Mouse (Mus musculus): ENCODE measurements at regions not wholly inside any gene's neighbourhood (a gene's known extent, or its start where the extent isn't known, plus 50 kb on each side); places are given as distances from the start of the nearest gene placed in this dataset.

- Histone ChIP-seq H3K4me1 (ENCODE audit: control insufficient read depth, insufficient read depth, low read length) (no peaks in the 10 kb centered on the region), H3K4me3 (replicated peaks; ENCODE audit: low read length) (no peak overlapping the region), H3K27me3 (ENCODE audit: control insufficient read depth, insufficient read depth, low read length) (no peaks in the 10 kb centered on the region), H3K9me3 (replicated peaks; ENCODE audit: control insufficient read depth, low read length) (no peaks in the 10 kb centered on the region), H3K4me2 (ENCODE audit: low read depth, low read length) (no peak overlapping the region), H3K36me3 (ENCODE audit: control insufficient read depth, insufficient read depth, low read length) (no peaks in the 10 kb centered on the region), H3K9ac (ENCODE audit: low read length) (no peak overlapping the region), H3K27ac (ENCODE audit: low read length) (no peak overlapping the region)
- WGBS: 54% methylated on average over 6 of the region's 6 CpGs
- no peak for ATAC-seq (ENCODE audit: insufficient read depth, low FRiP score)
These were observed 120.4 kb upstream of the Lyplal1 start for GRCm38 (mm10) chr1:186237556-186237955.

DNA sequence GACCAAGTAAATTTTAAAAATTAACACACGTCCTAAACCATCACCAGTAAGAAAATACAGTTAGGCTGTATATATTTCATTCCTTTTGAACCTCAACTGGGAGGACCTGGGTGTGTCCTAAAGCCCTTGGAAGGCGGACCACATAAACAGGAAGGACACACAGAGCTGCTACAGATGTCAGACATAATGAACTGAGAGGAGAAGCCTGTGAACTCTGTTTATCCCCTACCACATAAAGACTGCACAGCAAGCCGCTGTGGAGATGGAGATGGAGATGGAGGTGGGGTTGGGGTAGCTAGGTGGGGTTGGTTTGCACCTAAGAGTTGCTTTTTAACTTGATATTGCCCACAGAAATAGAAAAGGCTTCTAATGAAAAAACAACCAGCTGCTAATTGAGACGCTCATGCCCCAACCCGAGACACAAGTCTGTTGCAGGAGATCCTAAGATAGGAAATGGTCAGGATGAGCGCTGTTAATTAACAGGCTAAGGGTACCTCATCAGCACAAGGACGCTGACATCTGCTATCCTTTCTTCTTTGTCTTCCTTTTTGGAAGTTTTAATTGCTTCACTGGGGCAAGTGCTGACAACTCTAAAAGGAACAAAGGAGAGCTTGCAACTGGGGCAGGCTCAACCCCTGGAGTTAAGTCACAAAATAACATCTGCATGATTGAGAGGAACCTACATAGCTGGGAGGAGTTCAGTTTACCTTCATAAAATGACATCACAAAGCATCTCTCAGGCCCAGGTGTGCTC is 119.3 kb upstream of the Lyplal1 start:
- Histone ChIP-seq H3K27ac (ENCODE audit: low read length) (no peak overlapping the region), H3K4me1 (ENCODE audit: control insufficient read depth, insufficient read depth, low read length) (no peaks in the 10 kb centered on the region), H3K4me3 (replicated peaks; ENCODE audit: low read length) (no peak overlapping the region), H3K4me2 (ENCODE audit: low read depth, low read length) (no peak overlapping the region), H3K36me3 (ENCODE audit: control insufficient read depth, insufficient read depth, low read length) (no peaks in the 10 kb centered on the region), H3K9ac (ENCODE audit: low read length) (no peak overlapping the region), H3K27me3 (ENCODE audit: control insufficient read depth, insufficient read depth, low read length) (no peaks in the 10 kb centered on the region), H3K9me3 (replicated peaks; ENCODE audit: control insufficient read depth, low read length) (no peaks in the 10 kb centered on the region)
- ATAC-seq (ENCODE audit: insufficient read depth, low FRiP score): no peak
- 67% methylated on average over 7 of the region's 7 CpGs for WGBS

DNA sequence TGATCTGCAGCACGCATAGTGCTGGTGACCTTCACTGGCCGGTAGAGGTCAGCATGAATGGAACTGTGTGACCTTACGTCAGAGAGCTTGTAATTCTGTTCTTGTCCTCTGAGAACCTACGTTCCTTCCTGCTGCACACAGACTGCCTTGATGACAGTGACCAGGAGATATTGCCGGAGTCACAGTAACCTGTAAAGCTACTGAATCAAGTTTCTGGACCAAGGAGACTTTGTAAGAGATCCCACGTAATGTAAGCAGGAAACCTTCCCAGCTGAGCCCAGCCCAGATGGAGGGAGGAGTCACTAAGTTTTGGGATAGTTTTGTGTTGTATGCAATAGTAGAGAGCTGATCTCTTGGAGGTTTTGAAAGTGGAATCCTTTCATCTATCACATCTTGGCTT is 117.4 kb upstream of the Lyplal1 start:
- WGBS: 77% methylated on average over 6 of the region's 6 CpGs
- no peak overlapping the region for H3K4me3 ChIP-seq (replicated peaks; ENCODE audit: low read length)

GRCm38 (mm10) chr1:186230476-186230875 is 113.4 kb upstream of the Lyplal1 start:
- ATAC-seq (ENCODE audit: insufficient read depth, low FRiP score): no peak
- Histone ChIP-seq H3K9me3 (replicated peaks; ENCODE audit: control insufficient read depth, low read length) (no peaks in the 10 kb centered on the region), H3K9ac (ENCODE audit: low read length) (no peak overlapping the region), H3K4me3 (replicated peaks; ENCODE audit: low read length) (no peak overlapping the region), H3K36me3 (ENCODE audit: control insufficient read depth, insufficient read depth, low read length) (no peaks in the 10 kb centered on the region), H3K27ac (ENCODE audit: low read length) (no peak overlapping the region), H3K27me3 (ENCODE audit: control insufficient read depth, insufficient read depth, low read length) (no peaks in the 10 kb centered on the region), H3K4me1 (ENCODE audit: control insufficient read depth, insufficient read depth, low read length) (no peaks in the 10 kb centered on the region), H3K4me2 (ENCODE audit: low read depth, low read length) (no peak overlapping the region)
- WGBS: 69% methylated on average over 5 of the region's 5 CpGs

More for the DNA sequence above, 117.4 kb upstream of the Lyplal1 start:
- no peak for ATAC-seq (ENCODE audit: insufficient read depth, low FRiP score)
- no peak overlapping the region for H3K4me2 ChIP-seq (ENCODE audit: low read depth, low read length)
- no peaks in the 10 kb centered on the region for H3K9me3 ChIP-seq (replicated peaks; ENCODE audit: control insufficient read depth, low read length)
- H3K27ac ChIP-seq (ENCODE audit: low read length): no peak overlapping the region
- no peaks in the 10 kb centered on the region for H3K4me1 ChIP-seq (ENCODE audit: control insufficient read depth, insufficient read depth, low read length)
- H3K9ac ChIP-seq (ENCODE audit: low read length): no peak overlapping the region
- no peaks in the 10 kb centered on the region for H3K36me3 ChIP-seq (ENCODE audit: control insufficient read depth, insufficient read depth, low read length)
- H3K27me3 ChIP-seq (ENCODE audit: control insufficient read depth, insufficient read depth, low read length): no peaks in the 10 kb centered on the region

DNA sequence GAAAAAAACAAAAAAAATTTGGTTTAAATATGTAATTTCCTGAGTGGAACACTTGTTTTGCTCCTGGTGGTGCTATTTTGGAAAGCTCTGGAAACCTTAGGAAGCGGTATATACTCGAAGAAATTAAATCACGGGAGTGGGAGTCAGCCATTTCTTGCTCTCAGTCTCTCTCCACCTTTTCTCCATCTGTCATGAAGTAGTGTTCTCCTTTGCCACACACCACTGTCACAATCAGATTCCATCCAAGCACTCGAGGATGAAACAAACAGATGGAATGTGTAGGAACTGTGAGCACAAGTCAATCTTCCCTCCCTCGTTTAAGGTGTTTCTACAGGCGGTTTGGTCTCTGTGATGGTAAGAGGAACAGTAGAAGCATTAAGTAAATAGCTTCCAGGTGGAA is 112.7 kb upstream of the Lyplal1 start:
- no peaks in the 10 kb centered on the region for H3K27me3 ChIP-seq (ENCODE audit: control insufficient read depth, insufficient read depth, low read length)
- no peak for ATAC-seq (ENCODE audit: insufficient read depth, low FRiP score)

DNA sequence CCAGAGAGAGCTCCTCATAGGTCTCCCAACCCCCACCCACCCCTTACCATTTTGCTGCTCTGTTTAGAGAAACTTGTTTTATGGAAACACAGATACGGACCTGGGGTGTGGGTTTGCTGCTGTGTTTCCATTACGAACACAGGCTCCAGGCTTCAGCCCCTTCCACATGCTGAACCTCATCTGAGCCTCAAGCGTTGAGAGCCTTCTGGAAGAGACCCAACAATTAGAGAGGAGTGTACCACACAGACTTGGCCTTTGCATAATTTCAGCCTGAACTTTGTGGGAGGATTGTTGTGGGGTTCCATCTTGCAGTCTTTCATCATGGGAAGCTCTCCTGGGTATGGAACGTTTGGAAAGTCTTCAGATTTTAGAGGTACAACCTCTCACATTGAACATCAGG is 111.3 kb upstream of the Lyplal1 start:
- no peaks in the 10 kb centered on the region for H3K36me3 ChIP-seq (ENCODE audit: control insufficient read depth, insufficient read depth, low read length)
- no peaks in the 10 kb centered on the region for H3K27me3 ChIP-seq (ENCODE audit: control insufficient read depth, insufficient read depth, low read length)
- no peak overlapping the region for H3K27ac ChIP-seq (ENCODE audit: low read length)
- H3K9ac ChIP-seq (ENCODE audit: low read length): no peak overlapping the region
- no peak overlapping the region for H3K4me3 ChIP-seq (replicated peaks; ENCODE audit: low read length)
- no peak overlapping the region for H3K4me2 ChIP-seq (ENCODE audit: low read depth, low read length)
- no peaks in the 10 kb centered on the region for H3K9me3 ChIP-seq (replicated peaks; ENCODE audit: control insufficient read depth, low read length)
- H3K4me1 ChIP-seq (ENCODE audit: control insufficient read depth, insufficient read depth, low read length): peaks cover 10% of the 10 kb centered on the region
- no peak for ATAC-seq (ENCODE audit: insufficient read depth, low FRiP score)
- WGBS: 70% methylated on average over 4 of the region's 4 CpGs

More for the DNA sequence above, 112.7 kb upstream of the Lyplal1 start:
- WGBS: 79% methylated on average over 6 of the region's 6 CpGs
- no peak overlapping the region for H3K4me2 ChIP-seq (ENCODE audit: low read depth, low read length)
- no peaks in the 10 kb centered on the region for H3K36me3 ChIP-seq (ENCODE audit: control insufficient read depth, insufficient read depth, low read length)
- H3K27ac ChIP-seq (ENCODE audit: low read length): no peak overlapping the region
- no peak overlapping the region for H3K4me3 ChIP-seq (replicated peaks; ENCODE audit: low read length)
- H3K4me1 ChIP-seq (ENCODE audit: control insufficient read depth, insufficient read depth, low read length): no peaks in the 10 kb centered on the region
- H3K9ac ChIP-seq (ENCODE audit: low read length): no peak overlapping the region
- no peaks in the 10 kb centered on the region for H3K9me3 ChIP-seq (replicated peaks; ENCODE audit: control insufficient read depth, low read length)

- WGBS: 45% methylated on average over 5 of the region's 5 CpGs
- Histone ChIP-seq H3K9ac (ENCODE audit: low read length) (no peak overlapping the region), H3K4me3 (replicated peaks; ENCODE audit: low read length) (no peak overlapping the region), H3K4me2 (ENCODE audit: low read depth, low read length) (no peak overlapping the region), H3K27ac (ENCODE audit: low read length) (peak overlapping the region; percentile 29), H3K36me3 (ENCODE audit: control insufficient read depth, insufficient read depth, low read length) (no peaks in the 10 kb centered on the region), H3K9me3 (replicated peaks; ENCODE audit: control insufficient read depth, low read length) (no peaks in the 10 kb centered on the region), H3K27me3 (ENCODE audit: control insufficient read depth, insufficient read depth, low read length) (no peaks in the 10 kb centered on the region), H3K4me1 (ENCODE audit: control insufficient read depth, insufficient read depth, low read length) (peaks cover 10% of the 10 kb centered on the region)
- ATAC-seq (ENCODE audit: insufficient read depth, low FRiP score): no peak
These were observed 107.1 kb upstream of the Lyplal1 start for GRCm38 (mm10) chr1:186224231-186224630.

DNA sequence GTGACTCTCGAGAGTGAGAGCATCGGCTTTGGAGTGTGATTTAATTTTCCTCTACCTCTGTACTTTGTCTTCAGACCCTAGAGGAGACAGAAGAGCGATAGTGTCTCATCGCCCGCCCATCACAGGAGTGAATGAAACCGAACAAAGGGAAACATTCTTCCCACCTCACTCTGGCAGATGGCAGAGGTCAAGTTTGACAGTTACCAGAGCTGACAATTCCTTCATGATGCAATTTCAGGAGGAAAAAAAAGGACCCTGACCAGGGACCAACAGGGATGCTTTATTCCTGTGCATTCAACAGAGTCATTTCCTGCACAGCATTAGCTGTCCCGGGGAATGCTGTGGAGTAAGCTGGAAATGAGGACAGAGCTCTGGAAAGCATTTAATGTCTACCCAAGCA is 106.3 kb upstream of the Lyplal1 start:
- 46% methylated on average over 7 of the region's 7 CpGs for WGBS
- Histone ChIP-seq H3K27ac (ENCODE audit: low read length) (peak overlapping the region; percentile 23; the same call in 1 of the 2 replicates), H3K4me2 (ENCODE audit: low read depth, low read length) (no peak overlapping the region), H3K4me1 (ENCODE audit: control insufficient read depth, insufficient read depth, low read length) (peaks cover 10% of the 10 kb centered on the region), H3K9ac (ENCODE audit: low read length) (no peak overlapping the region), H3K9me3 (replicated peaks; ENCODE audit: control insufficient read depth, low read length) (no peaks in the 10 kb centered on the region), H3K4me3 (replicated peaks; ENCODE audit: low read length) (no peak overlapping the region), H3K27me3 (ENCODE audit: control insufficient read depth, insufficient read depth, low read length) (no peaks in the 10 kb centered on the region), H3K36me3 (ENCODE audit: control insufficient read depth, insufficient read depth, low read length) (no peaks in the 10 kb centered on the region)
- peak; percentile 37; the same call in 1 of the 2 replicates for ATAC-seq (ENCODE audit: insufficient read depth, low FRiP score)

- ATAC-seq (ENCODE audit: insufficient read depth, low FRiP score): no peak
- no peak overlapping the region for H3K4me3 ChIP-seq (replicated peaks; ENCODE audit: low read length)
- no peak overlapping the region for H3K4me2 ChIP-seq (ENCODE audit: low read depth, low read length)
- peaks cover 5% of the 10 kb centered on the region for H3K4me1 ChIP-seq (ENCODE audit: control insufficient read depth, insufficient read depth, low read length)
- no peaks in the 10 kb centered on the region for H3K27me3 ChIP-seq (ENCODE audit: control insufficient read depth, insufficient read depth, low read length)
- H3K9me3 ChIP-seq (replicated peaks; ENCODE audit: control insufficient read depth, low read length): no peaks in the 10 kb centered on the region
- H3K27ac ChIP-seq (ENCODE audit: low read length): no peak overlapping the region
- WGBS: 86% methylated on average over 4 of the region's 4 CpGs
- H3K9ac ChIP-seq (ENCODE audit: low read length): no peak overlapping the region
- no peaks in the 10 kb centered on the region for H3K36me3 ChIP-seq (ENCODE audit: control insufficient read depth, insufficient read depth, low read length)
These were observed 101.9 kb upstream of the Lyplal1 start for GRCm38 (mm10) chr1:186218995-186219394.

All from stomach, embryonic 16.5 days (tissue).